Mouse (Mus musculus): Measurements from ENCODE around the gene Ell2.

Ell2 gene

DNA sequence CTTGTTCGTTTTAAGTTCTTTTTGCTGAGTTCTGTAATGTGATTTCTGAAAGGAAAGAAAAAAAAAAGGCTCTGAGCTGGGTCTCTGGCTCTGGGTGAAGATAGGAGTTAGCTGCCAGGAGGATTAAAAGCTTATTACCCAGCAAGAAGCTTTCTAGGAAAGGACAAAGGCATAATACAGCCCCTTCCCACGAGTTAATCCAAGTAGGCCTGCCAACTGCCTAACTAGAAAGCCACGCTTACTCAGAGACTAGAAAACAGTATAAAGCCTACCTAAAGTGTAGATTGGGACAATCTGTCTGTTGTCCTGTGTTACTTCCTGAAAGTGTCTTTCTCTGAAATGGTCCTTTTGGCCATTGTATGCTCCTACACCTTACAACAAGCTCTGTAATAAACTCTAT lies 111.9 kb downstream of the Ell2 start:
- no peak for DNase-seq

DNA sequence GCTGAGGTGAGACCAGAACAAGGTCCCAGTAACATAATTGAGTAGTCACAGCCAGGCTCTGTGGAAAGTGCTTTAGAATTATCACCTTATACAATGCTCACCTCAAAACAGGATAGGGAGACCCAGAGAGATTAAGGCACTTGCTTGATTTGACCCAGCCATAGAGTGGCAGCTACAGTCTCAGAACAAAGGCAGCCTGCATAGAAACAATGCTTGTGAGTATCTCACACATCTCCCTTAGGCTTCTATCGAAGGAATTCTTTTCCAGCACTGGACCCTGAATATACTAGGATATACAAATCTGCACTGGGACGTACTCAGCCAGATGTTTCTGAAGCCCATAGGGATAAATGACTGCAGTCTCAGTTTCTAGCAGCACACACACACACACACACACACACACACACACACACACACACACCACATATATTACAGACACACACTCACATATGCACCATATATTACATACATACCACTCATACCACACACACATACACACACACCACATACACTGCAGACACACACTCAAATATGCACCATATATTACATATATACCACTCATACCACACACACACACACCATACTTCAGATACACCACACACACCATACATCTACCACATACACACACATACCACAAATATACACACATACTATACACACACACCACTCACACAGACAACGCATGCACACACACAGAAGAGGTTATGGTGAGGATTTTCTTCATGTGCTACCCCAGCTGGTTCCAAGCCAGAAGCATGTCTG lies 112.6 kb downstream of the Ell2 start:
- no peak for DNase-seq

DNA sequence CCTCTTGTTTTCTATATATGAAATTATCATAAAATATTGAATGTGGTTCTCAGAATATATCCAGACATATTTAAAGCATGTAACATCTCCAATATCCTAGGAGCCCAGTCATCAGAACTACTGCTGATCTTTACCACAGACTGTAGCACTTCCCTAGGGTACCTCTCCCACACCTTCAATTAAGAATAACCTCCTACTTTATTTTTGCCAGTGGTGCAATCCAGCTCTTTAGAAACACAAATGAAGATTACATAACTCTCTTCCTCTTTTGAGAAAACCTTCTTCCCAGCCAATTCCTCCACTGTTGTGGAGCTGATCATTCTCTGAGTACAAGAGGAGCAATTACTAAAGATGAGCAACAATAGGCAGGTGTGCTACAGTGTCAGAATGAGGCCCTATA lies 113.3 kb downstream of the Ell2 start:
- DNase-seq, result no peak
